Mouse (Mus musculus) T-helper 17 cell (primary cell): ENCODE results near the gene Pcca.

Experiments
- in situ Hi-C, 2 experiments: fragments of 300-600 bp; cut with MboI, MseI; formaldehyde crosslinking; loops; 1 replicate in 1 of 2; 2 replicates in 1 of 2; pipeline ENCODE4 v1.15.1; 2025; ENCODE audit warnings: high pct_unique_total_duplicates in 2 of 2

Gene Pcca

DNA sequence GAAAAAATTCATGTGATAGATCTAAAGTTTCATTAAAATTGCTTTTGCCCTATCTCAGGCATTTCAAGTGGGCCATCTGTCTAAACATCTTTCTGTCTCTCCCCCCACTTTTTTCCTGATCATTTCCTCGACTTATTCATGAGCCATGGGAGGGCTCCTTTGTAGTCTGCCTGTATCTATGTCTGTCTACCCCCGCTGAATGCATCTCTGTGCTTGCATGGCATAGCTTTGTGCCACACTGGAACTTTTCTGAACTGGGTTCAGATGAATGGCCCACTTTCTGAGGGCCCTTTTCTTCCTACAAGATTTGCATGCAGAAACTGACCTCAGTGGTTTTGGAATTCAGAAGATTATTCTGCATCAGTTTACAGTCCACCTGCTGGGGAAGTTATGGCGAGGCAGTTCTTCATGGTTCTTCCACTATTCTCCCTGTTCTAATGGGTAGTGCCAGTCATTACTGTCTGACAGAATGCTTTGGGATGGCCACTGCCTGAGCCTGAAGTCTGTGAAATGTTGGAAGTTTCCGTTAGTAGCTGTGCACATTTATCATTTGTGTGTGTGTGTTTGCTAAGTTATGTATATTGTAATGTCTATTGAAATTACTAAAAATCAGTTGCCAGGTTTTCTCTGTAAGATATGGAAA lies 195.4 kb downstream of the Pcca start:
- in situ Hi-C loops, result loop anchor here in 1 of 2 experiments (10.0 kb wide), 1 partner anchor 1395 kb away; no protein-coding TSS in a partner anchor

DNA sequence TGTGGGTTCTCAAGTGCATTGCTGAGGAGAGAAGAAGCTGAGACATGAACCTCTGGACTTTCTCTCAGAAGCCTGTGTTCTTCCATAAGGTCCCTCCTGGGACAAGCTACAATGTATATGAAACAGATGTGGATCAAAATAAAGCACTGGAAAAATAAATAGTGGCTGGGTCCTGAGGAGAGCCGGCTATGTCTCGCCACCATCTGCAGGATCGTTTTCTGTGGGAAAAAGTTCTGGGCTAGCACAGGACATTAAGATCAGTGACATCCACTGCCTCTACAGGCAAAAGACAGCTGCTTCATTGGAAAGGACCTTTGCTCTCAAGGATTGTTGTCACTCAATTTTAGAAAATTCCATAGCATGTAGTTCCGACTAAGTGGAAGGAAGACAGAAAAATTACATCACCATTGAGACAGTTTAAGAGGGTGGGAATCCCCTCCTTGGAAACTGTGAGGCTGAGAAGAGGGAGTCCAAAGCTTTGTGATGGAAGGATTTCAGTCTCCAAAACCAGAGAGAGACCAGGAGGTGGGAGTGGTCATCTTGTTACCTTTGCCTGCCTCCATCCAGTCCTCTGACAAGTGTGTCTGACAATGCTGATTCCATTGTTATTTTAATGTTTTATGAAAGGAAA lies 196.9 kb downstream of the Pcca start:
- in situ Hi-C loops, result no loop called here

DNA sequence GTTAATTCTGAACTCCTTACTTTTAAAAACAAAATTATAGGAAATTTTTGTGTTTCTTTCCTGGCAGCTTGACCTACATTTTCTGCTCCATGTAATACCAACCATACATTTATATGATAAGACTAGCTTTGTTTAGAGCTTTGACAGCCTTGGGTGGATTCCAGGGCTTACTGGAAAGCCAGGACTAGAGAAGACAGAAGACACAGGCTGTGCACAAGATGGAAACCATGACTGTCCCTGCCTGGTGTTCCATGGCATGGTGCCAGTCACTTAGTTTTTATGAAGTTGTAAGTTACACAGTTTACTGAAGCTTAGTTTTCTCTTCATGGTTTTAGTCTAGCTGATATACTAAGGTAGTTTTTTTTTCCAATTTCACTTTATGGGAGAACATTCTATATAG lies 202.7 kb downstream of the Pcca start:
- in situ Hi-C loops, result no loop called here

DNA sequence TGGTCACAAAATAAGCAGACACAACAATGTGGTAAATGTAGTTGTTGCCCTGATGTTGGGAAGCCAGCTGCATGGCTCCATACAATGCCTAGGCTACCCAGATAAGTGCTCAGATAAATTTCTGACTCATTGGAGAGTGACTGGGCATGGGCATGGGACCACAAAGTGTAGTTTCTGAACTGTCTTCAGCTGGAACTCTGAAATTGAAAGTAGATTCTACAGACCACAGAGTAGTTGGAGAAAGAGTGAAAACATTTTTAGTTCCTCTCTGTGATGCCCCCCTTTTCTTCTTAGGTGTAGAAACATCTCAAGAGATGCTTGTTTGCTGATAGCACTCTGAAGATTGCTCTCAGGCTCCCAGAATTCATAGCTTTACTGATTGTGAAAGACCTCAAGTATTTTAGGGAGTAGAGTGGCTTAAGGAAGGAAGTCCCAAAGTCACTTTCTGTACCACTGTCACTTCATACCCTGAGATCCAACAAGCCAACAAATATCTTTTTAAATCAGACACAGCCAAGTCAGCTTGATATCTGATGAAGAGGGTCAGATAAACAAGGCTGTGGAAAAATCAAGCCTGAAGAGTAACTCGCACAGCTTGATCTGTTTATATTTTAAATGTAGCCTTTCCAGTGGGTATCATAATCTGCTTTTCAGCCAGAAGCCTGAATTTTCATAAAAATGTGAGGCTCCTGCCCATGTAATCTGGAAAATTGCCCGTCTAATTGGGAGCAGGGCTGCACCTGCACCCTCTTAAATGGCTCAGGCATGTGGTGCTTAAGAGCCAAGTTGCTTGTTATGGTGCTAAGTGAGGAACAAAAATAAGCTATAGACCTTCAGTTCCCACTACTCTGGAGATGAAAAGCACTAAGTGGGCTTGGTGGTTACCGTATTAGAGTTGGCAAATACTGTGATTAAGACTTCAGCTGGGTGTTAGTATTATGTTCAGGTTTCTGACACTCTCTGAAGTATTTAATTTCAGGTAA lies 214.0 kb downstream of the Pcca start:
- in situ Hi-C loops, result loop anchor here in 1 of 2 experiments (5.0 kb wide), 1 partner anchor 531 kb away; no protein-coding TSS in a partner anchor

DNA sequence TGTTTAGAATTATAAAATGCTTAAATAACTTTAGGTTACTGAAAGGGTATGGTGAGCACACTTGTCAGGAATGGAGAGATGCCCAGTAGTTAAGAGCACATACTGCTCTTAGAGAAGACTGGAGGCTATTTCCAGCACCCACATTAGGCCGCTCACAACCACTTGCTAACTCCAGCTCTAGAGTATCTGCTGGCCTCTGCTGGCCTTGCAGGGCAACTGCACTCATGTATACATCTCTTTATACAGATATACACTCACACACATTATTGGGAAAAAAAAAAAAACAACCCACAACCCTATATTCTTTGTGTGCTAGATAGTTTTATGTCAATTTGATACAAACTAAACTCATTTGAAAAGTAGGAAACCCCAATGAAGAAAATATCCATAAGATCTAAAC lies 217.4 kb downstream of the Pcca start:
- in situ Hi-C loops, result no loop called here

DNA sequence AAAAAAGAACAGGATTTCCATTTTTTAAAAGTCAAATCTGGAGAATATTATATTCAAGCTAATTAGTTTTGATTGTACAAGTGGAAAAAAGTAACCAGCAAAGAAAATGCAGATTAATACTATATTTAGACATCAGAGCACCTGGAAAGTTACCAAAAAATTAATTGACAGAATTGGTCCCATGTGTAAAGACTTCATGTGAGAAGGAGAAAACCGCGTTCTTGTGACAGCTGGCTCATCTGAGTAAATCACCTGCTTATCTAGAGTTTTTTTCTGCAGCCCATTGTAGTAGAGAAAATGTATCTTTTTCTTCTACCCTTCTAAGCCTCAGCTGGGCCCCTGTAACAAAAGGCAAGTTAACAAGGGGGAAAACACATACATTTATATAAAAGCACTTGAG lies 219.2 kb downstream of the Pcca start:
- in situ Hi-C loops, result no loop called here

DNA sequence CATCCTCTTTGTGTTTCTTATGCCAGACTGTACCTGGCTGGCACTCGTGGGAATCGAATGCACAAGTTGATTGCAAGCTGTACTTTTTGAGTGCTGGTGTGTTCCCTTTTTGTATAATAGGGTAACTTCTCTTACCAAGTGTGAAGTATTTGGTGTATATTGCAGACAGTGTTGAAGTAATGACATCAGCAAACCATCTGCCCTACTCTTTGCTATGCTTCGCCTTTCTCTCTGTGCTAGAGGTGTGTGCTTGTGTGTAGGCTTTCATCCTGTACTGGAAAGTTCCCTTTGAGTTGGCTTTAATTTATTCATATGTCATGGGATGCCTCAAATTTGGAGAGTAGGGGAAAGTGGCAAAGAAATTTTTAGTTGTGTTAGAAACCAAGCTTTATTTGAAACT lies 220.2 kb downstream of the Pcca start:
- in situ Hi-C loops, result no loop called here

DNA sequence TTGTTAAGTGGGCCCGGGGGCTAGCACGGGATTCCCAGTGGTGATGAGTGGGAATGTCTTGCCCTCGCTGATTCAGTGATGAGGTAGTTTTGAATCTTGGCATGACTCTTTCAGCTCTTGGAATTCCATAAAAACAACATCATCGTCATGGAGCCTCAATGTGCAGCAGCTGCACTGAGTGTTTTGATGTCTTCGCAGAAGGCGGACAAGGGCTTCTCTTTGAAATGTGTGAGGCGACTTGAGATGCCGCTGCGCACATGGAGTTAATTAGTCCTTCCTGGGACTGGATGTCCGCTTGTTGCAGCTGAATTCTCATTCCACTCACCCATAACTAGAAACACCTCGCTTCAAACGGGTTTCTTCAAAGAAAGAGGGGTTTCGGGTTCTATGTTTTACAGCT lies 221.4 kb downstream of the Pcca start:
- in situ Hi-C loops, result no loop called here

DNA sequence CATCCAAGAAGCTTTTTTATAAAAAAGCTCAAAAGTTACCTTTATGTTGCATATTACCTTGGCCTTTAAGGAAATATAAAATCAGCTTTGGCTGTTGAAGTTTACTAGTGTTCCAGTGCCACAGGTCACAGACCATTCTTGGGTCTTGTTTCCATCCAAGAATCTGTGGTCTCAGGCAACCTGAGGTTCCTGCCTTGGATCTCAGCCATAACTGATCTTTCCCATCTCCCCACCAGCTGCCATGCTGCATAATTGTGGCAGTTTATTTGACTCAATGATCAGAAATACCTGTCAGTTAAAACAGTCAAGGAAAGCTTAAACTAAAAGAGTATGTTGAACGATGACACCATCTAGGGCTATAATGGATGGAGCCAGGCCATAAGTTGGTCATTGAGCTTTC lies 222.5 kb downstream of the Pcca start:
- in situ Hi-C loops, result no loop called here

DNA sequence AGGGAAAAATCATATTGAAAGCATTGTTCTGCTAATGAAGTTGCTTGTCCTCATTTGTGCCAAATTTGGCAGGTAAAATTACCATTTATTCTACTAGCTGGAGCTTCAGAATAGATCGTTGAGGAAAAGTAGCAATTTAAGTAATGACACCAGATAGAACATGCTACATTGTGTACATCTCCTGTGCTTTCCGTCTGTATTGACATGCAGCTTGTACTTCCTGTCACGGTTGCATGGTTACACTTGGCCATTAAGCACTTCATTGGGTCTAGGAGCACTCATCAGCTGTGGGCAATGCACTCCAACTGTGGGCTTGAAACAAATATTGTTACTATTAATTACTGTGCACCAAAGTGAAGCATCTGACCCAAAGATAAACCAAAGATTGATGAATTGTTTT lies 225.8 kb downstream of the Pcca start:
- in situ Hi-C loops, result no loop called here

DNA sequence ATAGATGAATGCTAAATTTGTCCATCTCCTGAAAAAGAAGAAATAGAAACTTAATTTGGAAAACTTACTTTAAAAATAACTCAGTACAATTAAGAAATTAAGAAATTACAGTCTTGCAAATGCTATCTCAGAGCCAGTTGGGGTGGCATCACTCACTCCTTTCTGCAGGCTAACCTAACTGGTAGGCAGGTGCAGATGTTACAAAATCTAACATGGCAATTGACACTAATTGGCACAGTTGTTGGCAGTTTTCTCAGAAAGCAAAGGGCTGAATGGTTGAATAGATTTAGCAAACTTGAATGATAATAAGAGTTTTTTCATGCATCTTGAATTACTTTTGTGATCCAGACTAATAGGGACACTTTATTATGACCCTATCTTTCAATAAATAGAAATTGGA lies 226.7 kb downstream of the Pcca start:
- in situ Hi-C loops, result no loop called here

DNA sequence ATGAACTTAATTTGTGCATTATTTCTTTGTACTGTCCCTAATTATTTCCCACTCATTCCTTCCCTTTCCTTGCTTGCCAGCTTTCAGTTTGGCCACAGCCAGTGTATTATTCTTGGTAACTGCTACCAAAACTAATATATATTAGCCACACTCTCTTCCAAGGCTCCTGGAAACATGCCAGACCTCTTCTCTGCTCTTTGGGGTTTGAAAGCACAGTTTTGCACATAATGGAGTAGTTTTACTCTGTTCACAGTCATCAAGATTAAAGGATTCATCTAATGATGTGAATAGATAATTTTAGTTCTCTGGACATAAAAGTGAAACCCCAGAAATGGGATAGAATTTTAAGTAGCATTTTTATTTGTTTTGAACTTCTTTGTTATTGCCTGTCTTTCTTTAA lies 228.5 kb downstream of the Pcca start:
- in situ Hi-C loops, result no loop called here

DNA sequence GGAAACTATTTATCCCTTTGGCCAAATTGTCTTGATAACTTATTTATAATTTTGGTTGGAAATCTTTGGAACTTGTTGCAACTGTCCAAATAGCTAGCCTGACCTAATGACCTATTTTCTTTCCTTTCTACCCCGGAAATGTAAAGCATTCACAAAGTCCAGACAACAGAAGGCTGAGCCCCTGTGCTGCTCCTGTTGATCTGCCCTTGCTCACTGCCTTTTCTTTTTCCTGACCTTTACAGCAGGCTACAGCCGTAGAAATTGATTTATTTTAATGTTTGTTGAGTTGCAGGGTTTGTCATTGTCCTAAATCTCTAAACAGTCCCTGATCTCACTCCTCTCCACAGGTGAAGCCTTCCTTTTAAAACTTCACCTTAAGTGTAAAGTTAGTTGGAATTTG lies 231.8 kb downstream of the Pcca start:
- in situ Hi-C loops, result no loop called here

DNA sequence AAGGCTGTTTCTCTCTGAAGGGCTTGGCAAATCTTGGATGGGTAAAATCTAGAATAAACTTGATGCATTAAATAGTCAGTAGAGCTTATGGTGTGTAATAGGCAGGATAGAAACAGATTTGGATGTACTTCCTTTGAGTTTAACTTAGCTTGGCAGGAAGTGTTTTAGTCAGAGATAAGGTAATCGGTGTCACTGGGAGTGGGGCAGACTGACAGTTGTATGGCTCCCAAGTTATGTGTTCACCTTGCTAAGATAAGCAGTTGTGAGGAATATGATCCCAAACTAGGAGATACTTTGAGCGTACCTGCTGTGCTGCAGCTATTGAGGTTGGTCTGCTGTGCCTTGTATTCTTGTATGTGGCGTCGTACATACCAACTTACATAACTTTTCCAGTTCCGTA lies 232.3 kb downstream of the Pcca start:
- in situ Hi-C loops, result no loop called here

DNA sequence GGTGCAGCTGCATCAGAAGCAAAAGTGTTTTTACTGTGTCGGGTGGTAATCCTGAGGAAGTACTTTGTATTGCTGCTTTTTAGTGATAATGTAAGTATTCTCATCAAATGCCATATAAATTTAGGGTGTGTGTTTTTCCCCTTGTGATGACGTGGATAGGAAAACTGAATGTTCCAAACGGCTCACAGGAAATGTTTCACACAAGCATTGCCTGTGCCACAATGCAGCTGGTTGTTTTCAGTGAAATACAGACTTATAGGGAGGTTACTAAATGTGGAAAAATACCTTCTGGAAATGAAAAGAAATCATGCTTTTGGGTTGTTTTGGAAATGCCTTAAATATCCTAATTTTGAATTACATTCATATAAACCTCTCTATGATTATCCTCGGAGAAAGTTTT lies 250.6 kb downstream of the Pcca start:
- in situ Hi-C loops, result no loop called here

DNA sequence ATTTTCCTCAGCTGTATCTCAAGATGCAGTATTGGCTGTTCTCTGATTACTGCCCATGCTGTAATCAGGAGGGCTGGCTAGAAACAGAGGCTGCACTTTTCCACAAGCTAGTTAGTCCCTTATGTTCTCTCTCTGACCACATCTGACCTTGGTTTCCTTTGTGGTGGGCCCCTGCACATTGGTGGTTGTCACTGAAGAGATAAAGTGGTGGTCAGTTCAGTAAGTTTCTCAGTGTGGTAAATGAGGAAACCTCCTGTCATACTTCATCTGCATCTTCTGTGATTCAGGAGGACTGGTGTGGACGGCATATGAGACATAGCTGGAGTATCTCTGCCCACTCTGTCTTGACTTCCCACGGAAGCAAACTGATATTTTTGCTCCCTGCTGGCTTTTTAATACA lies 254.1 kb downstream of the Pcca start:
- in situ Hi-C loops, result no loop called here

DNA sequence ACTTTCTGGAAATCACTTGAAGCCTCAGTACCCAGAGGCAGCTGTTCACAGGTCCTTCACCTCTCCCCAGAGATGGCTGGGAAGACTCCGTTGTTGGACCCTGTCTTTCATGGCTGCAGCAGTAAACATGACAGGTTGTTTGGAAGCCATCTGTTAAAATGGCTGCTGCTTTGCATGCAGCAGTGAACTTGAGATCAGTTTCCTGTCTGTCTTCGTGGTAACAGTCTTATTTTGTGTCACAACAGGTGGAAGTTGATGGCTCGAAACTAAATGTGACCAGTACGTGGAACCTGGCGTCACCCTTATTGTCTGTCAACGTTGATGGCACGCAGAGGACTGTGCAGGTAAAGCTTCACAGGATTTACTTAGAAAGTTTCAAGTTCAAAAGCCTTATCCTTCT lies 256.0 kb downstream of the Pcca start:
- in situ Hi-C loops, result no loop called here

DNA sequence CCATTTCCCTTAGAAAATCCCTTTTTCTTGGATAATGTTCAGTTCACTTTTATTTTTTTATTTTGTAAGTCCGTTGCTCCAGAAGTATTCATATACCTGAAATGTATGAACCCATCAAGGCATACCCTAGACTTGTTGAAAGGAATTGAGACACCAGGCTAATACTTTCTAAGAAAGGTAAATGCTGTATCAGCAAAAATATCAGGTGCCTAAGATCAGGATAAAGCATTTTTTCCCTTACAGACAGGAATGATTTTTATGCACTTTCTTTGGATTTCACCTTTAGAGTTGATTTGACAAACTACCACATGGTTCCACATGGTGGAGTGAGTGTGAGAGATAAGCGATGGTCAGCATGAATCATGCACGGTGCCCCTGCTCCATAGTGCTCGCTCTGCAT lies 259.2 kb downstream of the Pcca start:
- in situ Hi-C loops, result no loop called here

DNA sequence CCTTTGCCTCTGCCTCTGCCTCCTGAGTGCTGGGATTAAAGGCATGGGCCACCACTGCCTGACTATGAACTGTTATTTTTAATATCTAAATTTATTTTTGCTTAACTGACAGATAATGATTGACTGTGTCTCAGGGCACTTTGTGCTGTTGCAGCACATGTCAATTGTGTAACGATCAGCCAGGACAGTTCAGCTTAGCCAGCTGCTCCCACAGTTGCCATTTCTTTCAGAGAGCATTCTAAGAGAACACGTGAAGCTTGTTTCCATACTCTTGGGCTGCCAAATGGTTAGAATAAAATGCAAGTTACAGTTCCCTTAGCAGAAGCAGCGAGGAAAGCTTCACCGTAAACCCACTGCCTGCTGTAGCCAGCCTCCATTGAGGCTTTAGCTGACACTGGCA lies 266.2 kb downstream of the Pcca start:
- in situ Hi-C loops, result no loop called here

DNA sequence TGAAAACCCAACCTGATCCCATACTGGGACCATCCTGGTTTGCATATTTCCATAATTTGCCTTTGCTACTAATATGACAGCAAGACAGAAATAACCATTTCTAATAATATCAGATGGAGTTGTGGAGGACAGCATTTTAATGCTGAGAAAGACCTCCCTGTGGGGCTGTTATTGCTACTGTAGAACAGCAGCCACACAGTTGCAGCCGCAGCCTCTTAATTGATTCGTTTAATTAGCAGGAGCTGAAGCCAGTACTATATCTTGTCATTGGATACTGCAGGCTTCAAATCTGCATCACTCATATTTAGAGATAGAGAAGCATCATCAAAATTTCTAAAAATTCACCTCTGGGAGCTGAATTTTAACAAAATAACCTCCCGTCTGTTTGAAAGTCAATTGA lies 286.9 kb downstream of the Pcca start:
- in situ Hi-C loops, result no loop called here

DNA sequence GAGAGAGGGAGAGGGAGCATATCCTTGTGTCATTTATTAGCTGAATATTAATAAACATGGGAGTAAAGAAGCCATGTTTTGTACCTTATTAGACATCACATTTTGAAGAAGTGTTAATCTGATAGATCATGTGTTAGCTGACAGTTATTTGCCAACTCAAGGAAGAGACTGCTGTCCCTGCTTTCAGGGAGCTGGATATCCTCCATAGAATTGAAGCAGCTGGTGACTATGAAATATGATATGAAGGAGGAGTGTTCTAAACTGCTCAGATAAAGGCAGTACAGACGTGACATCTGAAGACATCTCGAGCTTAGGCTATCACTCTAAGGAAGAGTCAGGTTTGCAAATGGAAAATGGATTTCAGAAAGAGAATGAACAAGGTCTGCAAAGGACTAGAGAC lies 289.7 kb downstream of the Pcca start:
- in situ Hi-C loops, result no loop called here

DNA sequence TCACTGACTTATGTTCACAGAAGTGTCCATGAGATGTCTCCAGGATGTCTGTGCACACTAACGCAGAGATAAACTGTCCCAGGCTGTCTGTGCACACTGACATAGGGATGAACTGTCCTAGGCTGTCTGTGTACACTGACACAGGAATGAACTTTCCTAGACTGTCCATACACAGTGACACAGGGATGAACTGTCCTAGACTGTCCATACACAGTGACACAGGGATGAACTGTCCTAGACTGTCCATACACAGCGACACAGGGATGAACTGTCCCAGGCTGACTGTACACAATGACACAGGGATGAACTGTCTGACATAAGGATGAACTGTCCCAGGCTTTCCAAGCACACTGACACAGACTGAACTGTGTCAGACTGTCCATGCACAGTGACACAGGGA lies 291.3 kb downstream of the Pcca start:
- in situ Hi-C loops, result no loop called here

DNA sequence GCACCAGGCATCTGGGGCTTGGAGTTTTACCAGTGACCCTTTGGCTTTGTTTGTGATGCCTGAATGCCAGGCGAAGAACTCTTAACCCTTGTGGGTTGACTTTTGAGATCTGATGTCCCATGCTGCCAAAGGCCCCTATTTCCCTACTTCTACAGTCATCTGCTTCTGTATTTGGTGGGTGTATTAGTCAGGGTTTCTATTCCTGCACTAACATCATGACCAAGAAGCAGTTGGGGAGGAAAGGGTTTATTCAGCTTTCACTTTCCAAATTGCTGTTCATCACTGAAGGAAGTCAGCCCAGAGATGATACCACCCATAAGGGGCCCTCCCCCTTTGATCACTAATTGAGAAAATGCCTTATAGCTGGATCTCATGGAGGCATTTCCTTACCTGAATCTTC lies 296.3 kb downstream of the Pcca start:
- in situ Hi-C loops, result no loop called here
